Mouse (Mus musculus): ENCODE measurements around the gene Hist1h2bh. TPM values are rescaled to one million over a fixed set of nuclear protein-coding genes. Genes with fewer than 3 reads are reported as not detected.
"Not testable (repeated sequence)": the region's sequence is repeated elsewhere in the genome, so short reads cannot be mapped to it uniquely, and the experiment has no call there.

Gene Hist1h2bh
- polyA plus RNA-seq, 1 experiment = 0.69 TPM

GRCm38 (mm10) chr13:23573898-23574524 is 30.8 kb upstream of the Hist1h2bh start, which contains the start of the genes Hist1h2bf and Hist1h2ad:
TSS of gene Hist1h2bf (minus strand) at chr13:23574196.
TSS of gene Hist1h2ad (plus strand) at chr13:23574381.
- DNase-seq (ENCODE audit: low spot score) = not testable (repeated sequence)

DNA sequence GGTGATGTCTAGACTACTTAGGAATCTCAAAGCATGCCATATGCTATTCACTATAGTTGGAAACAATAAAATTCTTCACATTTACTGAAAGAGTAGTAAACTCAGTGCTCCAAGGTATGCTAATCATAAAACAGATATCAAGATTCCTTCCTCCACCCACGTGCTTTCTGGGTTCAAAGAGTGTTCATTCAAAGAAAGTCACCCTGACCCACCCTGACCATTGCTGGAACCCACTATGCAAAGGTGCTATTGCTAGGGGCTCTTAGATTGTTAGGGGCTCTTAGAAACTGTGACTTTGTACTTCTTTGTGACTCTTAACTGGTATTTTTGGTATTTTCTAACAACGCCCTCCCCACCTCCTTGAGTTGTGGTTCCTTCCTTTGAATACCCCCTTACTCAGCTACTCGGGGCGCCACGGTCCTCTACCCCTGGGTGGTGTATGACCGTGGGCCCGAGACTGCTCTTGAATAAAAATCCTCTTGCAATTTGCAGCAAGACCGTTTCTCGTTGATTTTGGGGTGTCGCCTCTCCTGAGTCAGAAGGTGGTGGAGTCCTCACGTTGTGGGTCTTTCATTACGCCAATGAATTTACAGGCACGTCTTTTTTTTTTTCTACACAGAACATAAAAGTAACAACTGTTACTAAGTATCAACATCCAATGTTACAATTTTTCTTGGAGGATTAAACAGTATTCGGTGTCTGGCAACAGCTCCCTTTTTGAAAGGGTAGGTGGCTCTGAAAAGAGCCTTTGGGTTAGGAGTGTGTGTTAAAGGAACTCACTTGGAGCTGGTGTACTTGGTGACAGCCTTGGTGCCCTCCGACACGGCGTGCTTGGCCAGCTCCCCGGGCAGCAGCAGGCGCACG is 30.1 kb upstream of the Hist1h2bh start:
- DNase-seq (ENCODE audit: low spot score) = not testable (repeated sequence)

- no peak for DNase-seq (ENCODE audit: low spot score)
These were observed 29.2 kb upstream of the Hist1h2bh start for GRCm38 (mm10) chr13:23572218-23573033.

DNA sequence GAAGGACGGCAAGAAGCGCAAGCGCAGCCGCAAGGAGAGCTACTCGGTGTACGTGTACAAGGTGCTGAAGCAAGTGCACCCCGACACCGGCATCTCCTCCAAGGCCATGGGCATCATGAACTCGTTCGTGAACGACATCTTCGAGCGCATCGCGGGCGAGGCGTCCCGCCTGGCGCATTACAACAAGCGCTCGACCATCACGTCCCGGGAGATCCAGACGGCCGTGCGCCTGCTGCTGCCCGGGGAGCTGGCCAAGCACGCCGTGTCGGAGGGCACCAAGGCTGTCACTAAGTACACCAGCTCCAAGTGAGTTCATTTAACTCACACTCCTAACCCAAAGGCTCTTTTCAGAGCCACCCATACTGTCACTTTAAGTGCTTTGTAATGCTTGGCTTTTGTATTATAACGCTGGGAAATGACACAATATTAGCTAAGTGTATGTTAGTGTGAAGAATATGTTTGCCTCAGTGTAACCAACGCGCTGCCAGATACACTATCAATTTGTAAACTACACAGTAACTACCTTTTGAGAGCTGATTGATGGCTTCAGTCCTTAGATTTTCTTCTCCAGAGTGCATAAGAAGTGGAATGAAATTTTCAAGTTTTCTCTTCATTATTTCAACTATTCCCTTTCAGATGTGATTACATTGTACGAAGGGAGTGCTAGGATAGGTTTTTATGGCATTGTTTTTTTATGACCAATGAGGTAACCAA is 28.5 kb upstream of the Hist1h2bh start:
- not testable (repeated sequence) for DNase-seq (ENCODE audit: low spot score)

DNA sequence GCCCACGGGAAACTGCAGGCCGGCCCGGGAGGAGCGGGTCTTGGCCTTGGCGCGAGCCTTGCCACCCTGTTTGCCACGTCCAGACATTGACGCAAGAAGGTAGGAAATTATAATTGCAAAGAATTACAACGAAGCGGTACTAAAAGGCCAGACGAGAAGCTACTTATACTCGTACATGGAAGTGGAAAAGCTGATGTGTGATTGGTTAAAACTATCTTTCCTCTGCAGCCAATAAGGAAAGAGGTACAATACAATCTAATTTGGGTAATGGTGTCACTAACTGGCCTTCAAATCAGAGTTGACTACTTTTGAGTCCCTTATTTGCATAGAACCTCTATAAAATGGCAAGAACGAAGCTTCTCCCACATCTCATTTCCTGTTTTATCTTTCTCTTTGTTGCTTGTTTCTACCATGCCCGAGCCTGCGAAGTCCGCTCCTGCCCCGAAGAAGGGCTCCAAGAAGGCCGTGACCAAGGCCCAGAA is 27.9 kb upstream of the Hist1h2bh start, which contains the start of the genes Hist1h2ae and Hist1h2bg:
Gene Hist1h2ae, minus strand, starts transcription at position 199 of the 482 bp plus-strand sequence.
Gene Hist1h2bg, plus strand, starts transcription at position 375 of the 482 bp plus-strand sequence.
- DNase-seq (ENCODE audit: low spot score) = peak; percentile 61

DNA sequence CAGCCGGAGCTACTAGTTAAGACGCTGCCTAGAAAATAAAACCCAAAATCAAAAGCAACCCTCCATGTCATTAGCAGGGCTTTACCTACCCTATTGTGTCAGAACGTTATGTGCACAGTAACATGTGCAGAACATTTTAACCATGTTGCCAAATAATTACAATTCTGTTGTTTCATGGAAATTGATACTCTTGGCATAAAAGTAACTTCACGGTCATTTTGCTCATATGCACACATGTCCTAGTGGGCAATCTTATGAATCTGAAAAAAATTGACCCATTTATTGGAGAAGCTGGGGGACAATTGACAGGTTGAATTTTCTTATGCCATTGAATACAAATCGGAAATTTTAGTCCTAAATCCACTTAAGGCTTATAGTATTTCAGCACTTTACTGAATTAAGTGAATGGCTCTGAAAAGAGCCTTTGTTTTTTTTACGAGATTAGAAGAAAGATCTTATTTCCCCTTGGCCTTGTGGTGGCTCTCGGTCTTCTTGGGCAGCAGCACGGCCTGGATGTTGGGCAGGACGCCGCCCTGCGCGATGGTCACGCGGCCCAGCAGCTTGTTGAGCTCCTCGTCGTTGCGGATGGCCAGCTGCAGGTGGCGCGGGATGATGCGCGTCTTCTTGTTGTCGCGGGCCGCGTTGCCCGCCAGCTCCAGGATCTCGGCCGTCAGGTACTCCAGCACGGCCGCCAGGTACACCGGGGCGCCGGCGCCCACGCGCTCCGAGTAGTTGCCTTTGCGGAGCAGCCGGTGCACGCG is 27.2 kb upstream of the Hist1h2bh start:
- not testable (repeated sequence) for DNase-seq (ENCODE audit: low spot score)

DNA sequence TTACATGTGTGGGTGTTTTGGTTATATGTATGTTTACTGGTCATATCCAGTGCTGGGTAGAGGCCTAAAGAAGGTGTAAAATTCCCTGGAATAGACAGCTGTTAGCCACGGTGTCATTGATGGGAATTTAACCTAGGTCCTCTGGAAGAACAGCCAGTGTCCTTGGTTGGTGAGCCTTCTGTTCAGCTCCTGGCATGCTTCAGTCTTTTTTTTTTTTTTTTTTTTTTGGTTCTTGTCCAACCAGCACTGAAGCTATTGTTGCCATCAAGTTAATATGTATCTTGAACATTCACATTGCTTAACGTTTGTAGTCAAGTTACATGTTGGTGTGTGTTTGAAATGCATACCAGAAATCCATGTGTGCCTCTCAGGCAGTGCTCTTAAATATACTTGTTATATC is 21.3 kb upstream of the Hist1h2bh start:
- no peak for DNase-seq (ENCODE audit: low spot score)

- DNase-seq (ENCODE audit: low spot score) = no peak
These were observed 19.7 kb upstream of the Hist1h2bh start for GRCm38 (mm10) chr13:23562699-23563462.

GRCm38 (mm10) chr13:23561883-23562659 is 18.9 kb upstream of the Hist1h2bh start, which contains the start of gene Hist1h3e:
TSS of gene Hist1h3e (minus strand) at chr13:23562369.
- peak; percentile 90 for DNase-seq (ENCODE audit: low spot score)

GRCm38 (mm10) chr13:23561531-23561882 is 18.3 kb upstream of the Hist1h2bh start:
- not testable (repeated sequence) for DNase-seq (ENCODE audit: low spot score)

DNA sequence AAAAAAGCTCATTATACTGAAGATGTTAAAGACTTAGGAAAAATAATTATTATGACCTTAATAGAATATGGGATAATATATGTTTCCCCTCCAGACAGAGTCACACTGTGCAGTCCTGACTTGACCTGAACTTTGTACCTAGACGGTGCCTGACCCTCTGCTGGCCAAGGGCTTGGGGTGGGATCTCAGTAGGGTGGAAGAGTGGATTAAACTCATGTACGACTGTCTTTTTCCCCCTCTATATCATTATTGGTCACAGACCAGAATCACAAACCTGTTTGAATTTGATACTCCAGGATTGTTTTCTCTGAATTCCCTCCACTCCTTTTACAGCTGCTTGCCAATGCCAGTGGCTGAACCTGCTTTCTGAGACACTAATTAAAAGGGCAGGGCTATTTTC is 17.5 kb upstream of the Hist1h2bh start:
- not testable (repeated sequence) for DNase-seq (ENCODE audit: low spot score)

DNA sequence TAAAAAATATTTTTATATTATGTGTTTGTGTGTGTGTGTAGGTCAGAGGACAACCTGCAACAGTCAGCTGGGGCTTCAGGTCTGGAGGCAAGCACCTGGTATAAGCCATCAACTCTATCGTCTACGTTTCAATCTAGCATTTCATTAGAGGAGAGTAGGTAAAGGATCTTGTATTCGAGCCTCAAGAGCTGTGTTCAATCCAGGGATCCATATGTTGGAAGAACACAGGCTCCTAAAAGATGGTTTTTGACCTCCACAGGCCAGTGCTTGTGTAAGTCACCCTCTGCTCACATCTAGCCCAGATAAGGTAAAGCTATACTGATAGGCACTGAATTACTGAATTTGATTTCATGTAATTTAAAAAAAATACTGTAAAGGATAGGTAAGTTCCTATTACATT is 13.7 kb upstream of the Hist1h2bh start:
- DNase-seq (ENCODE audit: low spot score) = no peak

DNA sequence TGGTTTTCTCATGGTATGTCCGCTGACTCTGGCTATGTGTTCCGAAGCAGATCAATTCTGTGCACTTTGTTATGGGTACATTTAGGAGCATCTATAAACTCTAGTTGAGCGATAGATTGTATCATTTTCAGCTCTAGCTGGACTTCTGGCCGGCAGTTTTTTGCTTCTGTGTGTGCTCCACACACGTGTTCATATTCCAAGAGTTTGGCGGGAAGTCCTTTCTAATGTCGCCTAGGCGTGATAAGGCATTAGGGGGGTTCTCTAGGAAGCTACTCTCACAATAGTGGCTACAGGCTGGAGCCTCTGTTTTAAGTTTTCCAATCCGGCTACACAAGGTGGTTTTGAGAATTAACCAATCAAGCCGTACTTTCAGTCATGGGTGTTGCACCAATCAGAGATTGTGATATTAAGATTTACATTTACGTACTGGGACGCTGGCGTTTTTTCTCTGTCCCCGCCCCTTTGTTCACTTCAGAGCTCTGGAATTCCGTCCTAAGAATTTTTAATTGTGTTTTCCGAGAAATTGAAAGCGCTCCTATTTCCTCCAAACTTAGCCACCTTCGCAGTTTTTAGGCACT is 12.7 kb upstream of the Hist1h2bh start:
- peak; percentile 30 for DNase-seq (ENCODE audit: low spot score)

DNA sequence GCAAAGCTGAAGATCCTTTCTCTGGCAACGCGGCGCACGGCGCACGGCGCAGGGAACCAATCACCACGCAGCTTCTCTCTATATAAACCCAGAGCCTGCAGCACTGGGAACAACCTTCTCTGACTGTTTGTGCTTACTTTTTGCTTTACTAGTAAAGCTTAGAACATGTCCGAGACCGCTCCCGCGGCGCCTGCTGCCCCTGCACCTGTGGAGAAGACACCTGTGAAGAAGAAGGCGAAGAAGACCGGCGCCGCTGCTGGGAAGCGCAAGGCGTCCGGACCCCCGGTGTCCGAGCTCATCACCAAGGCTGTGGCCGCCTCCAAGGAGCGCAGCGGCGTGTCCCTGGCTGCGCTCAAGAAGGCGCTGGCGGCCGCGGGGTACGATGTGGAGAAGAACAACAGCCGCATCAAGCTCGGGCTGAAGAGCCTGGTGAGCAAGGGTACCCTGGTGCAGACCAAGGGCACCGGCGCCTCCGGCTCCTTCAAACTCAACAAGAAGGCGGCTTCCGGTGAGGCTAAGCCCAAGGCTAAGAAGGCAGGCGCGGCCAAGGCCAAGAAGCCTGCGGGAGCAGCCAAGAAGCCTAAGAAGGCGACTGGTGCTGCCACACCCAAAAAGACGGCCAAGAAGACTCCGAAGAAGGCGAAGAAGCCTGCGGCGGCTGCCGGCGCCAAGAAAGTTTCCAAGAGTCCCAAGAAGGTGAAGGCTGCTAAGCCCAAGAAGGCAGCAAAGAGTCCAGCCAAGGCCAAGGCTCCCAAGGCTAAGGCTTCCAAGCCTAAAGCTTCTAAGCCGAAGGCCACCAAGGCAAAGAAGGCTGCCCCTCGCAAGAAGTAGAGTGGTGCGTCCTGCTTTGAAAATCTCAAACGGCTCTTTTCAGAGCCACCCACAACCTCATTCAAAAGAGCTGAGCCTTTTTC is 12.0 kb upstream of the Hist1h2bh start:
- peak; percentile 59 for DNase-seq (ENCODE audit: low spot score)

DNA sequence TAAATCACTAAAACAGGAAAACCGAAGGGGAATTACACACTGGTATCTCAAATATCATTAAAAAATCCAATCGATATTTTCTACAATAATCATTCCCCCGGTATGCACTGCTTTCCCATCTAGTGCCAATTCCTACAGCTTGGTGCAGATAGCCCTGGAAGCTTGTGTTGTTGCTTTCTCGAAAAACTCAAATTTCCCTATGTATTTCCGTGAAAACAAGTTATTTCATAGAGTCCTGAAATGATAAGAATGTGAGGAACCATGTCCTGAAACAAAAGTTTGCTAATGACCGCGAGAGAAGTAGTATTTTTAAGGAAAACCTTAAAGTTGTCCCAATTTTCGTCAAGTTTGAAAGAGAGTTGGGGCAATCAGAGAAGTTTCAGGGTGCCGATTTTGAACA is 11.2 kb upstream of the Hist1h2bh start:
- no peak for DNase-seq (ENCODE audit: low spot score)

DNA sequence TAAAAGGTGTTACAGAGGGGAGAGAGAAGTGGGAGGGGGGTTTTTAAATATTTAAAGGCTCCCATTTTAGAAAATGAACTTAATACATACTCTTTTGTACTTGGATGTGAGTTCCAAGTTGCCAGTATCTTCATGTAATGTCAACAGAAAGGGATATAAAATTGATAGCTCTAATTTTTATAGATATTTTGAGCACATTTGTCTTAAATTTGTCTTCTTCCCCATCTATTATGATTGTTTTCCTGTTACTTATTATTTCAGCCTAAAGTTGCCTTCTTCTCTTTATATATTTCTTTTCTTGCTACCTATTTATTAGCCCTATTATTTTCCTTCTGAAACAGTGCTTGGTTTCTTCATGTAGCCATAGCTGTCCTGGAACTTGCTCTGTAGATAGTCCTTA is 9.8 kb upstream of the Hist1h2bh start, which contains the start of gene Hist1h1d:
Gene Hist1h1d, plus strand, starts transcription at position 301 of the 400 bp plus-strand sequence.
- no peak for DNase-seq (ENCODE audit: low spot score)
